Mouse (Mus musculus) layer of hippocampus, adult 9-11 months (tissue): ENCODE measurements around the gene Pam.

Experiments used
- DNase-seq: peaks from one replicate; pipeline ENCODE4 v3.0.0; 2022

Gene Pam

GRCm38 (mm10) chr1:97754392-97754791, 341.1 kb downstream of the Pam start:
- no peak for DNase-seq

GRCm38 (mm10) chr1:97753216-97753615, 342.2 kb downstream of the Pam start:
- DNase-seq = no peak

DNA sequence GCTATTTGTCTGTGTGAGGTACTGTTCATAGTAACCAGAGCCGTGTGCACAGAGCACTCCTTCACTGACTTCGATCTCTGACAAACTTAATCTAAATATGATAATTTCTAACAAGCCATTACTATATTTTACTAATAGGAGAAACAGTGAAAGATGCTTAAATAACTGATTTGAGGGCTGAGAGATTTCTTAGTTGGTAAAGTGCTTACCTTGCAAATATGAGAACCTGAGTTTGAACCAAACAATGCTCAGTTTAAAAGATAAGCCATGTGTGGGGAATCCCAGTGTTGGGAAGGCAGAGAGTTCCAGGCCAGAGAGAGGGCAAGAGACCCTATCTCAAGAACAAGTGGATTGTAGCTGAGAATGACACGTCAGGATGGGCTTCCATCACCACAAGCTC, 347.3 kb downstream of the Pam start:
- DNase-seq = no peak

DNA sequence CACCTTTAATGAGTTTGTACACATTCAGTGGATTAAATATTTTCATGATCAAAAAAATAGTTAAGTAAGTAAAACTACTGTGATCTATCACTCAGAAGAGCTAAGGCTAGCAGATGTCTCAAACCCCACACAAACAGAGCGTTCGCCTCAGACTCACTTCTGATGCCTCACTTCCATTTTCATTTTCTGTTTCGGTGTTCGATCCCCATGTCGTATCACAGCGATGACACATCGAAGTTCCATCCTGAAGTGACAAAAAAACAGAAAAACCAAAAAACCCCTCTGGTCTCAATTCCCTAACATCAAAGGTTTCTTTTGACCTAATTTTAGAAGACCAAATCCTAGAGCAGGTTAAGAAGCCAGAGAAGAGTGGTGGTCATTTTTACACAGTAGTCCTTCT, 349.2 kb downstream of the Pam start:
- DNase-seq = no peak

GRCm38 (mm10) chr1:97745712-97746111, 349.7 kb downstream of the Pam start:
- no peak for DNase-seq
